Comparison of ENCODE assay signal across 23 mouse cellular contexts in genomic region chr8:61743764-61744562, GRCm38 (mm10).
A peak's percentile ranks its signal among the peaks of the same experiment; 100 is the strongest.
DNase-seq lines count a peak whose midpoint lies in the region; ATAC-seq and TF ChIP-seq lines count a peak whose summit lies in the region.
"Had no signal": no experiment of that assay in that cellular context is flagged by ENCODE, and none has a peak within 500 bp of the region (broad histone marks: within the 10 kb centered on the region; RNA-seq: fewer than 3 reads in every experiment).

No protein-coding gene starts in this region.

- intact Hi-C loops in heart, postnatal 14 days (cut with DNase I): no loop called here

- no peaks in the 10 kb centered on the region for H3K9me3 ChIP-seq in heart, embryonic 11.5 days (replicated peaks; ENCODE audit: control insufficient read depth, low read length)
- H3K9me3 ChIP-seq in kidney, embryonic 14.5 days (ENCODE audit: control insufficient read depth, low read length): no peaks in the 10 kb centered on the region
- H3K9me3 ChIP-seq in intestine, embryonic 14.5 days (ENCODE audit: control insufficient read depth, low read length): no peaks in the 10 kb centered on the region
- H3K9me3 ChIP-seq in stomach, embryonic 15.5 days: no peaks in the 10 kb centered on the region
- H3K9me3 ChIP-seq: embryonic facial prominence, embryonic 12.5 days; forebrain, embryonic 15.5 days; limb, embryonic 10.5 days; neural tube, embryonic 12.5 days had no signal

- H3K4me2 ChIP-seq in heart, embryonic 11.5 days: no peak overlapping the region
- H3K4me2 ChIP-seq in kidney, embryonic 14.5 days (replicated peaks; ENCODE audit: low read depth, low read length): no peak overlapping the region
- H3K4me2 ChIP-seq in intestine, embryonic 14.5 days (ENCODE audit: low read length): no peak overlapping the region
- no peak overlapping the region for H3K4me2 ChIP-seq in stomach, embryonic 15.5 days
- H3K4me2 ChIP-seq: embryonic facial prominence, embryonic 12.5 days; forebrain, embryonic 15.5 days; hindbrain, embryonic 14.5 days; midbrain, embryonic 11.5 days; neural tube, embryonic 12.5 days had no signal

- ATAC-seq in heart, embryonic 11.5 days (replicated peaks; ENCODE audit: insufficient number of reproducible peaks, low FRiP score, low TSS enrichment): peak; percentile 55; the same call in 1 of the 2 replicates
- 0 out of 2 replicates have a peak, but pooled peaks have one; percentile 35 for ATAC-seq in kidney, embryonic 14.5 days (ENCODE audit: low FRiP score, low TSS enrichment)
- ATAC-seq in intestine, embryonic 14.5 days (replicated peaks; ENCODE audit: low FRiP score, low TSS enrichment, low read depth): peak; percentile 92
- peak; percentile 88 for ATAC-seq in stomach, embryonic 15.5 days (ENCODE audit: insufficient read depth, low FRiP score, low read depth)
- ATAC-seq: forebrain, embryonic 15.5 days; liver, postnatal 0 days had no signal

- H3K36me3 ChIP-seq in heart, embryonic 11.5 days (ENCODE audit: control insufficient read depth, insufficient read depth, low read length): no peaks in the 10 kb centered on the region
- no peaks in the 10 kb centered on the region for H3K36me3 ChIP-seq in kidney, embryonic 14.5 days (ENCODE audit: control insufficient read depth, insufficient read depth, low read length)
- H3K36me3 ChIP-seq in kidney, adult 2 months (ENCODE audit: control insufficient read depth, insufficient read depth, low read length): no peaks in the 10 kb centered on the region
- H3K36me3 ChIP-seq in intestine, embryonic 14.5 days (ENCODE audit: control insufficient read depth, insufficient read depth, low read length): no peaks in the 10 kb centered on the region
- no peaks in the 10 kb centered on the region for H3K36me3 ChIP-seq in stomach, embryonic 15.5 days
- H3K36me3 ChIP-seq: forebrain, embryonic 15.5 days; limb, embryonic 10.5 days; neural tube, embryonic 12.5 days had no signal

- H3K4me1 ChIP-seq in heart, embryonic 11.5 days (ENCODE audit: control insufficient read depth, insufficient read depth, low read length): peaks cover 43% of the 10 kb centered on the region
- H3K4me1 ChIP-seq in kidney, embryonic 14.5 days (ENCODE audit: control insufficient read depth, insufficient read depth, low read length): no peaks in the 10 kb centered on the region
- no peaks in the 10 kb centered on the region for H3K4me1 ChIP-seq in kidney, adult 2 months (ENCODE audit: control insufficient read depth, insufficient read depth, low read length)
- peaks cover 9% of the 10 kb centered on the region for H3K4me1 ChIP-seq in intestine, embryonic 14.5 days (replicated peaks; ENCODE audit: control insufficient read depth, insufficient read depth, low read length)
- peaks cover 7% of the 10 kb centered on the region for H3K4me1 ChIP-seq in stomach, embryonic 15.5 days

- 62% methylated on average over 6 of the region's 6 CpGs for whole genome bisulfite sequencing in heart, embryonic 11.5 days (ENCODE audit: insufficient replicate concordance)
- 74% methylated on average over 6 of the region's 6 CpGs for WGBS in kidney, embryonic 14.5 days
- 84% methylated on average over 6 of the region's 6 CpGs for WGBS in kidney, adult 2 months
- WGBS in intestine, embryonic 14.5 days: 73% methylated on average over 6 of the region's 6 CpGs
- WGBS in stomach, embryonic 15.5 days: 61% methylated on average over 6 of the region's 6 CpGs

- TF ChIP-seq CTCF in kidney, adult 2 months (conservative IDR thresholded peaks at IDR 0.05; ENCODE audit: insufficient read depth, insufficient read length, low read depth, low read length): no peak

- H3K4me3 ChIP-seq in heart, embryonic 11.5 days (ENCODE audit: low read depth, low read length): no peak overlapping the region
- H3K4me3 ChIP-seq in kidney, embryonic 14.5 days (ENCODE audit: low read length): no peak overlapping the region
- no peak overlapping the region for H3K4me3 ChIP-seq in kidney, adult 2 months (ENCODE audit: insufficient read depth, low read depth, low read length)
- no peak overlapping the region for H3K4me3 ChIP-seq in intestine, embryonic 14.5 days (ENCODE audit: low read depth, low read length)
- H3K4me3 ChIP-seq in stomach, embryonic 15.5 days (replicated peaks): no peak overlapping the region
- H3K4me3 ChIP-seq: embryonic facial prominence, embryonic 12.5 days; forebrain, embryonic 15.5 days; limb, embryonic 10.5 days; neural tube, embryonic 12.5 days had no signal

- TF ChIP-seq POLR2A in kidney, adult 2 months (IDR thresholded peaks at IDR 0.05; ENCODE audit: low read depth, low read length): no peak

- H3K27me3 ChIP-seq in heart, embryonic 11.5 days (ENCODE audit: control insufficient read depth, insufficient read depth, low read length): no peaks in the 10 kb centered on the region
- no peaks in the 10 kb centered on the region for H3K27me3 ChIP-seq in kidney, embryonic 14.5 days (ENCODE audit: control insufficient read depth, insufficient read depth, low read length)
- no peaks in the 10 kb centered on the region for H3K27me3 ChIP-seq in kidney, adult 2 months (replicated peaks; ENCODE audit: control insufficient read depth, insufficient read depth, low read length)
- H3K27me3 ChIP-seq in intestine, embryonic 14.5 days (replicated peaks; ENCODE audit: control insufficient read depth, insufficient read depth, low read length): no peaks in the 10 kb centered on the region
- H3K27me3 ChIP-seq in stomach, embryonic 15.5 days (replicated peaks): no peaks in the 10 kb centered on the region
- H3K27me3 ChIP-seq: embryonic facial prominence, embryonic 12.5 days; forebrain, embryonic 15.5 days; neural tube, embryonic 12.5 days had no signal

- DNase-seq in heart, postnatal 14 days: no peak
- DNase-seq in kidney, adult 2 months: no peak
- DNase-seq in intestine, embryonic 14.5 days (ENCODE audit: low spot score): peak; percentile 51
- DNase-seq in layer of hippocampus, postnatal 14 days (ENCODE audit: low spot score in 2 of 2): no peak
- DNase-seq: adrenal gland, postnatal 25 days; B cell, adult 2 months; cerebellum, adult 11 months; cerebellum, postnatal 10 days; kidney, adult 11 months; kidney, postnatal 4 days; layer of hippocampus, adult 9-11 months; liver, postnatal 0 days; right cerebral cortex, postnatal 4 days; thymus, postnatal 36 days had no signal

- H3K9ac ChIP-seq in heart, embryonic 11.5 days (ENCODE audit: low read depth, low read length): no peak overlapping the region
- H3K9ac ChIP-seq in kidney, embryonic 14.5 days (ENCODE audit: low read depth, low read length): no peak overlapping the region
- H3K9ac ChIP-seq in intestine, embryonic 14.5 days (ENCODE audit: low read length): no peak overlapping the region
- no peak overlapping the region for H3K9ac ChIP-seq in stomach, embryonic 15.5 days
- H3K9ac ChIP-seq: embryonic facial prominence, embryonic 12.5 days; forebrain, embryonic 15.5 days; hindbrain, embryonic 14.5 days; liver, postnatal 0 days; neural tube, embryonic 12.5 days had no signal

- no peak overlapping the region for H3K27ac ChIP-seq in heart, embryonic 11.5 days (ENCODE audit: low read depth, low read length)
- H3K27ac ChIP-seq in kidney, embryonic 14.5 days (ENCODE audit: low read depth, low read length): no peak overlapping the region
- no peak overlapping the region for H3K27ac ChIP-seq in kidney, adult 2 months (ENCODE audit: insufficient read depth, low read depth, low read length)
- H3K27ac ChIP-seq in intestine, embryonic 14.5 days (ENCODE audit: low read depth): no peak overlapping the region
- no peak overlapping the region for H3K27ac ChIP-seq in stomach, embryonic 15.5 days
- H3K27ac ChIP-seq: embryonic facial prominence, embryonic 12.5 days; forebrain, embryonic 15.5 days; hindbrain, embryonic 14.5 days; limb, embryonic 10.5 days; neural tube, embryonic 12.5 days had no signal

Comparison
In these comparisons a context has a peak if more than half of its experiments do, and no peak if none do; other contexts are left out.
1. ATAC-seq: peak in every context shown above with its lines; median percentile 92 in intestine, embryonic 14.5 days; 88 in stomach, embryonic 15.5 days; 55 in heart, embryonic 11.5 days; 35 in kidney, embryonic 14.5 days.